Mouse (Mus musculus) right cerebral cortex, adult 2 months (tissue): ENCODE measurements around the gene Eif2b5.

Experiments used
- DNase-seq, 2 experiments: peaks; one replicate each; pipeline ENCODE4 v3.0.0; 2021 to 2022; ENCODE audit warnings: low spot score in 2 of 2

The Eif2b5 gene

DNA sequence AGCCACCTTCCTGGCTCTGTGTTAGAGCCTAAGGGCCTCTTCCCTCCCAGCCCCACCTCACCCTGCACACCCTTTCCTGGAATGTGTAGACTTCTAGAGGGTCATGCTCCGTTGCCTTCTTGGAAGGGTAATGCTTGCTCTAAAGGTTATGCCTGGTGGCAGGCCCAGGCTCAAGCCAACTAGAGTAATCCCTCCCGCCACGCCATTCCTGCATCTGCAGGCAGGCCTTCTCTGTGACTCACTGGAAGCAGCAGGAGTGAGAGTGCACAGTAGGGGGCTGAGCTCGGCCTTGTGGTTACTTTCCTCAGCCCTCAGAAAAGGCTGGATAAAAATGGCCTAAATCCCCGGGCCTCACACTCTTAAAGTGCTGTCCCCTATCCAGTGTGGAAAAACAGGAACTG, 38.5 kb downstream of the Eif2b5 start:
- peak in 1 of 2 experiments; percentile 33 for DNase-seq

GRCm38 (mm10) chr16:20537601-20538320, 39.1 kb downstream of the Eif2b5 start:
- no peak for DNase-seq

GRCm38 (mm10) chr16:20539649-20540048, 41.0 kb downstream of the Eif2b5 start:
- no peak for DNase-seq

DNA sequence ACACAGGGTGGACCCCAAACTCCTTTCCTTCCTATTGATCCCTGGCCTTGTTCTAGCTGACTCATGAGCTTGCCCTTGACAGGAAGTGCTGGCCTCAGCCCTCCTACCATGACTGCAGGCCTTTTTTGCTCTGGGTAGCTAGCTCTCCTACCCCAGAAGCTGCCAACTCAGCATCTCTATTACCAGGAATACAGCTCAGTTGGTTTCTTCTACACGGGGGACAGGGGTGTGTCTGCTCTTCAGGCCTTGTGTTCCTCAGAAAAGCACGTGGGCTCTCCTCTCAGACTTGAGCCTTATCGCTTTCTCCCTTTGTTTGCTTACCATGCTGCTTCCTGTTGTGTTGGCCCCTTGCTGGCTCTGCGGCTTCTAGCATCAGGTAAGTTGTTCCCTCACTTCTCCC, 41.8 kb downstream of the Eif2b5 start:
- no peak for DNase-seq

GRCm38 (mm10) chr16:20545696-20546095, 47.1 kb downstream of the Eif2b5 start:
- DNase-seq, result no peak

- no peak for DNase-seq
Observed at GRCm38 (mm10) chr16:20547423-20547822, 48.8 kb downstream of the Eif2b5 start.

- peak; percentile 97 to 98 for DNase-seq
Observed at GRCm38 (mm10) chr16:20548096-20548948, 49.7 kb downstream of the Eif2b5 start, which contains the start of gene Abcf3. Gene Abcf3 (plus strand): TSS chr16:20548577.

DNA sequence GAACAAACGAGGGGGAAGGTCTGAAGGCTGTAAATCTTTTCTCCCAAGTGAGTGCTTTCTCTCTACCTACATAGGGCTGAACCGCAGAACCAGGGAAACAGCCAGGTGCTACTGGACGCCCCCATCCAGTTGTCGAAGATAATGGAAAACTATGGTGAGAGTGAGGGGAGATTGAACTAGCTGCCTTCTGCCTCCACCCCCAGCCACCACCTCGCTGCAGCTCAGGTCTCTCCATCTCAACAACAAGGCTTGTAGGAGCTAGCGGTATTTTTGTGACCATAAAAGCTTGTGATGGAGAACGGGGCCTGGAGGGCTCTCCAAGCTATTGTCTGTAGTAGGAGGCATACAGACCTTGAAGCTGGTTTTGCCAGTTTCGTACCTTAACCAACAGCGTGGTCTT, 50.5 kb downstream of the Eif2b5 start:
- no peak for DNase-seq

GRCm38 (mm10) chr16:20551691-20552090, 53.1 kb downstream of the Eif2b5 start:
- DNase-seq, result no peak

GRCm38 (mm10) chr16:20552594-20552993, 54.0 kb downstream of the Eif2b5 start:
- DNase-seq, result no peak

GRCm38 (mm10) chr16:20555000-20555399, 56.4 kb downstream of the Eif2b5 start:
- no peak for DNase-seq

DNA sequence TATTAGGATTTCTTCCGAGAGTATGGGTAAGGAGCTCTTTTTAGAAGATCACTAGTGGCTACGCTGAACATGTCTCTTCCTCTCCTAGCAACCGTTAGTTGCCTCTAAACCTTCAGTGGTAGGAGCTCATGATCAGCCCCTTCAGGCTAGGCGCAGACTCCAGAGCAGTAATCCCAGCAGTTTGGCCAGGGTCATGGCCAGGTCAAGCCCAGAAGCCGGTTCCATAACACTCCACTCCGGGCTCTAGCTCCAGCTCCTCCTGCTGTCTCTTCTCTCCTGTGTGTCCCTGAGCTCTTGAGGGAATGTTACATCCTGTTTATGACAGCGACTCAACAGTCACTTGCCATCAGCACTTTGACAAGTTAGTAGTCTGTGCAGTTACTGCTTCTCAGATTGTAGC, 58.8 kb downstream of the Eif2b5 start:
- no peak for DNase-seq
